Mouse (Mus musculus) forebrain, embryonic 11.5 days (tissue): ENCODE results near the gene Aarsd1. TPM values are rescaled to one million over a fixed set of nuclear protein-coding genes. Genes with fewer than 3 reads are reported as not detected.

Source experiments
- ATAC-seq: fragments of 200-750 bp; cut with Nextera tagmentation; replicated peaks from 2 replicates; pipeline ENCODE4 v1.8.0; 2017; ENCODE audit warnings: moderate TSS enrichment; ENCODE audit not compliant: low FRiP score
- DNase-seq: peaks from one replicate; pipeline ENCODE4 v3.0.0-alpha.2; 2017; ENCODE audit warnings: low spot score
- H3K27ac ChIP-seq: fragments of 300-500 bp; sonication (generic); 2 replicates; pipeline ENCODE4 v1.5.1; 2014; ENCODE audit warnings: low read depth, low read length
- H3K27me3 ChIP-seq: fragments of 300-500 bp; sonication (generic); 2 replicates; pipeline ENCODE4 v1.6.1; 2014; ENCODE audit warnings: mild to moderate bottlenecking, low read length, mixed read lengths; ENCODE audit not compliant: control insufficient read depth, insufficient read depth
- H3K36me3 ChIP-seq: fragments of 300-500 bp; sonication (generic); 2 replicates; pipeline ENCODE4 v1.6.1; 2014; ENCODE audit warnings: mild to moderate bottlenecking, low read length, moderate library complexity, mixed read lengths; ENCODE audit not compliant: control insufficient read depth, insufficient read depth
- H3K4me1 ChIP-seq: fragments of 300-500 bp; sonication (generic); replicated peaks from 2 replicates; pipeline ENCODE4 v1.6.1; 2014; ENCODE audit warnings: low read length, mixed read lengths; ENCODE audit not compliant: control insufficient read depth, insufficient read depth
- H3K4me2 ChIP-seq: fragments of 300-500 bp; sonication (generic); 2 replicates; pipeline ENCODE4 v1.6.1; 2014; ENCODE audit warnings: low read depth, mild to moderate bottlenecking, low read length, moderate library complexity, mixed read lengths; ENCODE audit not compliant: severe bottlenecking
- H3K4me3 ChIP-seq: fragments of 300-500 bp; sonication (generic); 2 replicates; pipeline ENCODE4 v1.5.1; 2014; ENCODE audit warnings: low read depth, low read length
- H3K9ac ChIP-seq: fragments of 300-500 bp; sonication (generic); 2 replicates; pipeline ENCODE4 v1.6.1; 2014; ENCODE audit warnings: low read length
- H3K9me3 ChIP-seq: fragments of 300-500 bp; sonication (generic); 2 replicates; pipeline ENCODE4 v1.6.1; 2016; ENCODE audit warnings: low read length, mixed read lengths; ENCODE audit not compliant: control insufficient read depth
- WGBS: fragments of 180-500 bp; shearing (Covaris S2); extraction: QIAGEN DNeasy Blood & Tissue Kit; methylation state at CpG from one replicate; pipeline ENCODE4 v1.1.7; 2014; 5-methylcytosine and 5-hydroxymethylcytosine counted together
- polyA plus RNA-seq: library from polyadenylated mRNA; unstranded; fragments of >200 nt; fragmentation: Nextera tagmentation; extraction: Ambion mirVana; gene quantifications from 2 replicates; pipeline ENCODE4 v1.2.1, GENCODE M21; 2014

Aarsd1 gene
- polyA plus RNA-seq, 1 experiment from 2014 or later, result 101 TPM

- Histone ChIP-seq H3K27me3 (no peaks in the 10 kb centered on the region), H3K9me3 (no peaks in the 10 kb centered on the region), H3K4me2 (peak within 1 kb of the TSS; percentile 84), H3K4me3 (peak within 1 kb of the TSS; percentile 95), H3K4me1 (peaks cover 7% of the 10 kb centered on the region; the same call in 1 of the 2 replicates), H3K9ac (peak within 1 kb of the TSS; percentile 78), H3K36me3 (no peaks in the 10 kb centered on the region), H3K27ac (peak within 1 kb of the TSS; percentile 8)
- peak; percentile 49 for DNase-seq
- 0 out of 2 replicates have a peak, but pooled peaks have one; percentile 37 for ATAC-seq
- 5% methylated on average over 23 of the region's 23 CpGs for WGBS
These were observed 6.9 kb upstream of the Aarsd1 start, which contains the start of gene Gm27029 for GRCm38 (mm10) chr11:101424105-101424851. TSS of gene Gm27029 (minus strand) at chr11:101424796.

- no peaks in the 10 kb centered on the region for H3K36me3 ChIP-seq
- no peak overlapping the region for H3K4me2 ChIP-seq
- 83% methylated on average over 5 of the region's 5 CpGs for WGBS
- ATAC-seq, result no peak
- peaks cover 3% of the 10 kb centered on the region for H3K4me1 ChIP-seq
- H3K27me3 ChIP-seq, result no peaks in the 10 kb centered on the region
- H3K9ac ChIP-seq, result no peak overlapping the region
- no peak for DNase-seq
- no peaks in the 10 kb centered on the region for H3K9me3 ChIP-seq
- no peak overlapping the region for H3K27ac ChIP-seq
- no peak overlapping the region for H3K4me3 ChIP-seq
These were observed 2.7 kb upstream of the Aarsd1 start for GRCm38 (mm10) chr11:101420148-101420547.

- peaks cover 3% of the 10 kb centered on the region for H3K4me1 ChIP-seq
- H3K9me3 ChIP-seq, result no peaks in the 10 kb centered on the region
- H3K4me2 ChIP-seq, result no peak overlapping the region
- H3K9ac ChIP-seq, result no peak overlapping the region
- no peak for ATAC-seq
- H3K36me3 ChIP-seq, result no peaks in the 10 kb centered on the region
- H3K4me3 ChIP-seq, result no peak overlapping the region
- no peaks in the 10 kb centered on the region for H3K27me3 ChIP-seq
- WGBS, result 14% methylated on average over 3 of the region's 3 CpGs
- H3K27ac ChIP-seq, result no peak overlapping the region
- no peak for DNase-seq
These were observed 2.2 kb upstream of the Aarsd1 start for GRCm38 (mm10) chr11:101419610-101420009.

GRCm38 (mm10) chr11:101418991-101419390 is 1.6 kb upstream of the Aarsd1 start:
- Histone ChIP-seq H3K4me1 (peaks cover 3% of the 10 kb centered on the region), H3K9ac (no peak overlapping the region), H3K27me3 (no peaks in the 10 kb centered on the region), H3K27ac (no peak overlapping the region), H3K4me3 (no peak overlapping the region), H3K36me3 (no peaks in the 10 kb centered on the region), H3K9me3 (no peaks in the 10 kb centered on the region), H3K4me2 (no peak overlapping the region)
- 62% methylated on average over 6 of the region's 6 CpGs for WGBS
- ATAC-seq (no peak), DNase-seq (no peak)

GRCm38 (mm10) chr11:101416433-101417100 is 848 bp downstream of the Aarsd1 start:
- H3K4me3 ChIP-seq, result peak overlapping the region; percentile 82
- WGBS, result 4% methylated on average over 11 of the region's 11 CpGs
- H3K36me3 ChIP-seq, result no peaks in the 10 kb centered on the region
- H3K27me3 ChIP-seq, result no peaks in the 10 kb centered on the region
- H3K9ac ChIP-seq, result peak overlapping the region; percentile 92
- peak overlapping the region; percentile 31; the same call in 1 of the 2 replicates for H3K27ac ChIP-seq
- H3K9me3 ChIP-seq, result no peaks in the 10 kb centered on the region
- peak; percentile 12; the same call in 1 of the 2 replicates for ATAC-seq
- H3K4me1 ChIP-seq, result peaks cover 3% of the 10 kb centered on the region
- H3K4me2 ChIP-seq, result peak overlapping the region; percentile 86
- DNase-seq, result no peak

- Histone ChIP-seq H3K4me1 (peaks cover 3% of the 10 kb centered on the region), H3K4me2 (no peak overlapping the region), H3K4me3 (no peak overlapping the region), H3K27ac (no peak overlapping the region), H3K36me3 (no peaks in the 10 kb centered on the region), H3K9me3 (no peaks in the 10 kb centered on the region), H3K9ac (no peak overlapping the region), H3K27me3 (no peaks in the 10 kb centered on the region)
- no peak for DNase-seq
- WGBS, result 91% methylated on average over 2 of the region's 2 CpGs
- no peak for ATAC-seq
These were observed 2.1 kb downstream of the Aarsd1 start for GRCm38 (mm10) chr11:101415306-101415705.

GRCm38 (mm10) chr11:101395110-101395509 is 22.3 kb downstream of the Aarsd1 start:
- Histone ChIP-seq H3K27ac (no peak overlapping the region), H3K27me3 (no peaks in the 10 kb centered on the region), H3K4me2 (no peak overlapping the region), H3K9ac (no peak overlapping the region), H3K36me3 (no peaks in the 10 kb centered on the region), H3K9me3 (no peaks in the 10 kb centered on the region), H3K4me1 (no peaks in the 10 kb centered on the region), H3K4me3 (no peak overlapping the region)
- WGBS, result 4% methylated on average over 8 of the region's 8 CpGs
- DNase-seq (peak; percentile 86), ATAC-seq (no peak)

GRCm38 (mm10) chr11:101381817-101382216 is 35.6 kb downstream of the Aarsd1 start:
- H3K27ac ChIP-seq, result no peak overlapping the region
- 6% methylated on average over 4 of the region's 4 CpGs for WGBS
- ATAC-seq, result no peak

More at GRCm38 (mm10) chr11:101381817-101382216, 35.6 kb downstream of the Aarsd1 start:
- H3K27me3 ChIP-seq, result no peaks in the 10 kb centered on the region
- peak; percentile 60 for DNase-seq
- no peak overlapping the region for H3K4me3 ChIP-seq
- H3K9me3 ChIP-seq, result no peaks in the 10 kb centered on the region
- H3K4me1 ChIP-seq, result no peaks in the 10 kb centered on the region
- no peaks in the 10 kb centered on the region for H3K36me3 ChIP-seq
- H3K4me2 ChIP-seq, result no peak overlapping the region
- H3K9ac ChIP-seq, result no peak overlapping the region
